ENCODE assay signal across 8 mouse cellular contexts in genomic region chr3:103916205-103916838, GRCm38 (mm10). TPM values are rescaled to one million over a fixed set of nuclear protein-coding genes. Genes with fewer than 3 reads are reported as not detected.
DNase-seq lines count a peak whose midpoint lies in the region; ATAC-seq and TF ChIP-seq lines count a peak whose summit lies in the region.

No protein-coding gene starts in this region.

- no peak overlapping the region for H3K27ac ChIP-seq in embryonic facial prominence, embryonic 10.5 days (replicated peaks)
- no peak overlapping the region for H3K27ac ChIP-seq in hindbrain, embryonic 14.5 days
- H3K27ac ChIP-seq in midbrain, embryonic 10.5 days (replicated peaks) = no peak overlapping the region

- no peaks in the 10 kb centered on the region for H3K27me3 ChIP-seq in embryonic facial prominence, embryonic 10.5 days (replicated peaks; ENCODE audit: low read depth, poor library complexity, severe bottlenecking)
- no peaks in the 10 kb centered on the region for H3K27me3 ChIP-seq in hindbrain, embryonic 14.5 days (ENCODE audit: control insufficient read depth, insufficient read depth, low read length)
- H3K27me3 ChIP-seq in midbrain, embryonic 10.5 days (ENCODE audit: low read depth, poor library complexity, severe bottlenecking) = no peaks in the 10 kb centered on the region

- no peak for DNase-seq in lung, adult 2 months
- DNase-seq in lung, postnatal 14 days = no peak
- no peak for DNase-seq in embryonic facial prominence, embryonic 10.5 days (ENCODE audit: low spot score)
- no peak for DNase-seq in hindbrain, embryonic 14.5 days (ENCODE audit: low spot score)
- DNase-seq in midbrain, embryonic 10.5 days (ENCODE audit: low spot score) = no peak
- DNase-seq in right cerebral cortex, postnatal 14 days = no peak
- DNase-seq in left cerebral cortex, postnatal 36 days (ENCODE audit: low spot score in 2 of 2) = no peak
- no peak for DNase-seq in ovary, postnatal 36 days (ENCODE audit: low spot score)

- H3K36me3 ChIP-seq in embryonic facial prominence, embryonic 10.5 days (replicated peaks) = peaks cover 11% of the 10 kb centered on the region
- no peaks in the 10 kb centered on the region for H3K36me3 ChIP-seq in hindbrain, embryonic 14.5 days (replicated peaks; ENCODE audit: control insufficient read depth, insufficient read depth)
- H3K36me3 ChIP-seq in midbrain, embryonic 10.5 days = peaks cover 10% of the 10 kb centered on the region

- intact Hi-C loops in left cerebral cortex, postnatal 36 days (cut with DNase I) = no loop called here

- TF ChIP-seq POLR2A in lung, adult 2 months (IDR thresholded peaks at IDR 0.05; ENCODE audit: borderline replicate concordance, extremely low read depth, low read depth, low read length) = no peak

- no peaks in the 10 kb centered on the region for H3K9me3 ChIP-seq in embryonic facial prominence, embryonic 10.5 days
- no peaks in the 10 kb centered on the region for H3K9me3 ChIP-seq in hindbrain, embryonic 14.5 days (ENCODE audit: control insufficient read depth, low read length)
- H3K9me3 ChIP-seq in midbrain, embryonic 10.5 days (replicated peaks) = no peaks in the 10 kb centered on the region

- peak overlapping the region; percentile 24 for H3K9ac ChIP-seq in hindbrain, embryonic 14.5 days

- H3K4me2 ChIP-seq in hindbrain, embryonic 14.5 days (replicated peaks) = peak overlapping the region; percentile 82

- H3K4me3 ChIP-seq in lung, adult 2 months (replicated peaks; ENCODE audit: extremely low read depth, low read depth, low read length) = peak overlapping the region; percentile 29
- peak overlapping the region; percentile 97 for H3K4me3 ChIP-seq in embryonic facial prominence, embryonic 10.5 days
- peak overlapping the region; percentile 93 for H3K4me3 ChIP-seq in hindbrain, embryonic 14.5 days (replicated peaks; ENCODE audit: low read length)
- H3K4me3 ChIP-seq in midbrain, embryonic 10.5 days = peak overlapping the region; percentile 98

- no peak for TF ChIP-seq CTCF in lung, adult 2 months (IDR thresholded peaks at IDR 0.05; ENCODE audit: insufficient read depth, low read length)

- ATAC-seq in hindbrain, embryonic 14.5 days (ENCODE audit: low FRiP score) = no peak

- WGBS in lung, adult 2 months = 16% methylated on average over 5 of the region's 5 CpGs
- WGBS in embryonic facial prominence, embryonic 10.5 days = 75% methylated on average over 5 of the region's 5 CpGs
- WGBS in hindbrain, embryonic 14.5 days = 37% methylated on average over 5 of the region's 5 CpGs
- WGBS in midbrain, embryonic 10.5 days = 80% methylated on average over 5 of the region's 5 CpGs

- H3K4me1 ChIP-seq in lung, adult 2 months (ENCODE audit: control insufficient read depth, insufficient read depth, low read length) = peaks cover 5% of the 10 kb centered on the region; the same call in 1 of the 2 replicates
- peaks cover 22% of the 10 kb centered on the region for H3K4me1 ChIP-seq in embryonic facial prominence, embryonic 10.5 days
- peaks cover 18% of the 10 kb centered on the region for H3K4me1 ChIP-seq in hindbrain, embryonic 14.5 days (replicated peaks; ENCODE audit: control insufficient read depth, insufficient read depth, low read length)
- peaks cover 28% of the 10 kb centered on the region for H3K4me1 ChIP-seq in midbrain, embryonic 10.5 days

RNA-seq across cellular contexts. Expression of gene Rsbn1, which starts 2.4 kb away (rescaled TPM):
- polyA plus RNA-seq in lung, adult 2 months (2012; rRNA removed) = 4.3 and 4.9 TPM in 2 replicates
- polyA plus RNA-seq in embryonic facial prominence, embryonic 10.5 days (2016; fragmentation: Nextera tagmentation; extraction: Ambion mirVana) = 14.4 TPM in 2 replicates
- 24.6 and 25.0 TPM in 2 replicates for polyA plus RNA-seq in hindbrain, embryonic 14.5 days (2014; fragmentation: Nextera tagmentation; extraction: Ambion mirVana)
- 14.5 and 15.9 TPM in 2 replicates for polyA plus RNA-seq in midbrain, embryonic 10.5 days (2016; fragmentation: Nextera tagmentation; extraction: Ambion mirVana)
- total RNA-seq in left cerebral cortex, postnatal 36 days (2021) = 10 to 100 TPM; 19.8 to 23.4 TPM

RNA-seq across cellular contexts. Expression of gene Phtf1, which starts 51.6 kb away (rescaled TPM):
- polyA plus RNA-seq in lung, adult 2 months (2012; rRNA removed) = 7.8 and 8.4 TPM in 2 replicates
- 31.4 and 34.2 TPM in 2 replicates for polyA plus RNA-seq in embryonic facial prominence, embryonic 10.5 days (2016; fragmentation: Nextera tagmentation; extraction: Ambion mirVana)
- polyA plus RNA-seq in hindbrain, embryonic 14.5 days (2014; fragmentation: Nextera tagmentation; extraction: Ambion mirVana) = 33.8 and 36.9 TPM in 2 replicates
- 36.1 and 41.4 TPM in 2 replicates for polyA plus RNA-seq in midbrain, embryonic 10.5 days (2016; fragmentation: Nextera tagmentation; extraction: Ambion mirVana)
- total RNA-seq in left cerebral cortex, postnatal 36 days (2021) = 10 to 100 TPM; 41.2 to 53.3 TPM

RNA-seq across cellular contexts. Expression of gene Ptpn22, which starts 56.7 kb away (rescaled TPM):
- 2.5 and 2.7 TPM in 2 replicates for polyA plus RNA-seq in lung, adult 2 months (2012; rRNA removed)
- 0.11 and 0.33 TPM in 2 replicates for polyA plus RNA-seq in embryonic facial prominence, embryonic 10.5 days (2016; fragmentation: Nextera tagmentation; extraction: Ambion mirVana)
- polyA plus RNA-seq in hindbrain, embryonic 14.5 days (2014; fragmentation: Nextera tagmentation; extraction: Ambion mirVana) = 0.17 and 0.84 TPM in 2 replicates
- 0.12 and 0.22 TPM in 2 replicates for polyA plus RNA-seq in midbrain, embryonic 10.5 days (2016; fragmentation: Nextera tagmentation; extraction: Ambion mirVana)
- 1 to 10 TPM; 1.4 to 1.6 TPM for total RNA-seq in left cerebral cortex, postnatal 36 days (2021)

Comparison
In these comparisons a context has a peak if more than half of its experiments do, and no peak if none do; other contexts are left out.
1. H3K4me3 ChIP-seq: peak in every context shown above with its lines; median percentile 98 in midbrain, embryonic 10.5 days; 97 in embryonic facial prominence, embryonic 10.5 days; 93 in hindbrain, embryonic 14.5 days; 29 in lung, adult 2 months.